Mouse (Mus musculus): Measurements from ENCODE around the gene Aspg.

Gene Aspg

DNA sequence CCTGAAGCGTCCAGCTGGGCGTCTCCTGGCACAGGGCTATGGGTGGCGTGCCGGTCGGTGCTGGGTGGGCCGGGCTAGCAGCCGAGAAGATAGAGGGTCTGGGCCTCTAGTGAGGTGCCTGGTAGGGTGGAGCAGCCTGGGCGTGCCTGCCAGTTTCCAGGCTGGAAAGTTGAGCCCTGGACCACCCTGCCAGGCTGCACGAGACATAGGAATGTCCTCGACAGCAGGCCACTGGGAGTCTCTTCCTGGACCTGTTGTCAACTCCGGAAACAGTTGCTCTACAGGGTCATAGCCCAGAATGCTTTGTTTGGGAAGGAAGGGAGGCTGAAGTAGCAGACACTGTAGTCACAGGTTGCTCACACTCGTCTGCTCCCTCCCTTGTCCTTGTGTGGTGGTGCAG, 47.1 kb downstream of the Aspg start:
- DNase-seq, result no peak

DNA sequence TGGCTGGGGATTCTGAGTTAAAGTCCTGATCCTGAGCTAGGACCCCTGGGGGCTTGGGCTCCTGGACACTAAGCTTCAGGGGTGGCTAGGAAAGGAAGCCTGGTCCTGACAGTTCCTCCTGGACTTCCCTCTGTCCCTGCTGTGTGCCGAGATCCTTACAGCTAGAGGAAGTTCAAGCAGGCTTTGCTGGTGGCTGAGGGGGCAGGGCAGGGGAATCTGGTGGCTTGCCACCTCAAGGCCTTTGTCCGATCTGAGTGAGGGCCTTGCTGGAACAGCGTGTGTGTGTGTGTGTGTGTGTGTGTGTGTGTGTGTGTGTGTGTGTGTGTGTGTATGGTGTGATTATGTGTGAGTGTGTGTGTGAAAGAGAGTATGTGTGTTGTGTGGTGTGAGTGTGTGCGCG, 48.0 kb downstream of the Aspg start:
- DNase-seq, result no peak

DNA sequence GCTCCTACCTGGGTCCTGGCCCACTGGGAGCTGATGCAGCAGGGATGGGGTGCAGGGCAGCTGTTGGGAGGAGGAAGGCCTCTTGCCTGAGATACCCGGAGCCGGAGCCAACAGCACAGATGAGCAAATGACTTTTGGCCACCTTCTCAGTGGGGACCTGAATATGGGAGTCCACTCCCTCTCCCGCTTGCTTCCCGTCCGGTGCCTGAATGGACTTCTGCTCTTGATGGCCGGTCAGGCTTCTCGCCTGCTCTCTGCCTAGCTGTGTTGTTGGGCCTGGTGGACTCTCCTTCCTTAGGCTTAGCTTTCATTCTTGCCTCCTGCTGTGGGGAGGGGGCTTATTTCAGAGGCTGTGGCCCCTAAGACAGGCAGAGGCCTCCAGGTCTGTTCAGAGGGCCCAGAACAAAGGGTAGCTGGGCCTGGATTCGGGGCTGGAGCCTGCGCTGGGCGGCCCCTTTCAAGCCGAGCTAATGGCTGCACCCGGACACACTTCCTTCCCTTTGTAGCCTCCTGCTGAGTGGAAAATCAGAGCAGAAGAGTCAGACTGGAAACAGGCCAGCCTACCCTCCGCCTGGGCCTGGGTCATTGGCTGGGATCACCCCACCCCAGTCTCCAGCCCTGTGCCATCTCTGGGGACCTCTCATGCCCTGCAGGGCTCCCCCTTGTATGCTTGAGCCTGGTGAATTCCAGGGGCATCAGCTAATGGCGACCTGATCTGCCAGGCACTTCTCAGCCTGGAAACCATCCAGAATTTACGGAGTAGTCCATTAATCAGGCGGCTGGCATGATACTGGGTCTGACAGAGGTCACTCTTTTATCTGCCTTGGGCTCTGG, 49.0 kb downstream of the Aspg start:
- DNase-seq, result no peak

- DNase-seq, result no peak
These were observed 50.3 kb downstream of the Aspg start for GRCm38 (mm10) chr12:112156804-112157203.

DNA sequence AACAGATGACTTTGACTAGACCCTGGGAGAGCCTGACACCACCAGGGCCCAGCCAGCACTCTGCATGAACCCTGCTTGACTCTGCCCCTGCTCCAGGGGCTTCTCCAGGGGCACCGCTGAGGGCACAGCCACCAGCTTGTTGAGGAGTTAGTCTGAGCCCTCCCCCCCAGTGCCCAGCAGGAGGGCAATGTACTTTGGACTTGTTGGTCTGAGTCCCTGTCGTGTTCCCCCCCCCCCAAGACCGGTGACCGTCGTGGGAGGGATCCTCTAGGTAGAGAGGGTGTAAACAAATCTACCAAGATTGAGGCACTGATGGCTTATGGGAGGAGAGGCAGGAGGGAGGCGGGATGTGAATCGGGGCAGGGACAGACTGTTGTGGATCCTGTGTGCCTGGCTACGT, 51.8 kb downstream of the Aspg start:
- no peak for DNase-seq

DNA sequence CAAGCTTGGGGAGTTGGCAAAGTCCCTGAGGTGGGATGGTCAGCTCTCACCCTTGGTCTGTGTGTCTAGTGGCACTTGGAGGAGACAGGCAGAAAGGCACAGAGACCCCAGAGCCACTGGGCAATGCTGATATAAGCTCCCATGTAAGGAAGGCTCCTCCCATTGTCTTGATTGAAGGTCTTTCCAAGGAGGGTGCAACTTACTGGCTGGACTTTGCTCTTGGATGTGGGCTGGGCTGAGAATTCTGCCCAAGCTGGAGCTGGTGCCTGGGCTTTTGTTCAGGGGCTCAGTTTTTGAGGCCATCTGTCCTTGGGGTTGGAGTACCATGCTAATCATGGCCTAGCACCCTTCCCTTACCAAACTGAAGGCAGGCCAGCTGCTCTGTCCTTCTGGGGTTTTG, 52.3 kb downstream of the Aspg start:
- no peak for DNase-seq

GRCm38 (mm10) chr12:112163981-112164839, 57.7 kb downstream of the Aspg start:
- no peak for DNase-seq

DNA sequence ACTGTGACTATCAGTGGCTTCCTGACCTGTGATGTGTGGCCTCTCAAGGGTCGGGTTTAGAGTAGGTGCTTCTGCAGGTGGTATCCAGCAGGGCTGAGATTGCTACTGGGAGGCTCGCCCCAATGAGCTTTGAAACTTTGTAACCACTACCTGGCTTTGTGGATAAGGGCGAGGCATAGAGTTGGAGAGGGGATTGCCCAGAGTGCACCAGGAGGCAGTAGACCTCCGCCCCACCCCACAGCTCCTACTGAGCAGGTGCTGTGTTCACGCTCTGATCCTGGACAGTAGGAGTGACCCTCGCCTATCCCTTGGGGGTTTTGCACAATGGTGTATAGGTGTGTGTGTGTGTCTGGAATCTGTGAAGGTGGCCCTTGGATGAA, 58.4 kb downstream of the Aspg start:
- DNase-seq, result no peak

- no peak for DNase-seq
These were observed 62.8 kb downstream of the Aspg start for GRCm38 (mm10) chr12:112169240-112169639.

GRCm38 (mm10) chr12:112170671-112171574, 64.4 kb downstream of the Aspg start:
- no peak for DNase-seq

- DNase-seq, result no peak
These were observed 65.2 kb downstream of the Aspg start for GRCm38 (mm10) chr12:112171657-112172056.

- DNase-seq, result no peak
These were observed 65.7 kb downstream of the Aspg start for GRCm38 (mm10) chr12:112172214-112172613.
